Mouse (Mus musculus) fat pad, adult 2 months (tissue): ENCODE results near the gene Cox16.
A peak's percentile ranks its signal among the peaks of the same experiment; 100 is the strongest.
"Not testable (repeated sequence)": the region's sequence is repeated elsewhere in the genome, so short reads cannot be mapped to it uniquely, and the experiment has no call there.

Experiments used
- DNase-seq: peaks from one replicate; pipeline ENCODE4 v3.0.0-alpha.2; 2011; ENCODE audit warnings: low read depth, low spot score; ENCODE audit errors: extremely low read depth

Cox16 gene

GRCm38 (mm10) chr12:81484727-81485191, at the start of gene Cox16:
TSS of gene Cox16 (minus strand) at chr12:81485127.
- DNase-seq: peak; percentile 11

DNA sequence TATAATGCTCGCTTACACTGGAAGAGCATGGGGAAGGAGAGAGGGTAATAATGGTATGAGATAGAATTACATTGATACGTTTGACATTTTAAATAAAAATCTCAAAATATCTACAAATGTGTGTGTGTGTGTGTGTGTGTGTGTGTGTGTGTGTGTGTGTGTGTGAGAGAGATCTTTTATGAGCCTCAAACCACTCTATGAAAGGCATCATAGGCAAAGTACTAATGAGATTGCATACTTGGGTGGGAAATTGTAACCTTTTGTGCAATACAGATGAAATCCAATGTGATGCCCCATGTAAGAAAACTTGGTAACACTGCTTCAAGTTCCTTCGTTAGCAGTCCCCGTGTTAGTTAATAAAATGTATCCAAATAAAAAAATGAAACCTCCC, 48.1 kb upstream of the Cox16 start:
- DNase-seq: no peak

DNA sequence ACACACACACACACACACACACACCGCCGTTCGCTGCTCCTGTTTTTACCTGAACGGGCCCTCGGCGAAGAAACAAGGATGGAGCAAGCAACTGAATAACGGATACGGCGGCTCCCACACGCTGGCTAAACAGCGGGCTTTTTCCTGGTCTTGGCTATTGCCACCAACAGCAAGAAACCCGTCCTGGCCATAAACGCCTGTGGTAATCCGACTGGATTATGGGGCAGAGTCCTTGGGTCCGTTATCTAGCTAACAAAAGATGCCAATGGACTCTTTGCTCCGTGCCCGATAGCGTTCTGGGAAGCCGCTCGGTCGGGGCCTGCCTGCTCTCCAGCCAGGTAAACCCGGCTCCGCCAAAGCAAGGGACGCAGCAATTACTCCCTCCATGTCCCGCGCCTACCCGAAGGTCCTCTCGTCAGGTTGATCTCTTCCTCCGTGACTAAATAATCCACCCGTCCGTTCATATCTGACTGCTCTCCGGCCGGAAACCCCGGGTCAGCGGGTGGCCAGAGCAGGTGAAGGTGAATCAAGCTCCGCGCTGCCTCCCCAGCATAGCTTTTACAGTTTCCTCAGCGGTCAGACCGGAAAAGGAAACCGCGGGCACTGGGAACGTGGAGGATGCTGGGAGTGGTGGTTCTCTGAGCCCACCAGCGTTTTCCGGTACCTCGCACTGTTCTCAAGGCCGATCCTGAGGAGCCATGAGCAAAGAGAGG, 47.5 kb upstream of the Cox16 start, which contains the start of the genes Gm20498 and Synj2bp:
Gene Gm20498, minus strand, starts transcription at position 590 of the 713 bp plus-strand sequence.
Gene Synj2bp, minus strand, starts transcription at position 596 of the 713 bp plus-strand sequence.
- peak; percentile 19 for DNase-seq

- DNase-seq: not testable (repeated sequence)
Measured at GRCm38 (mm10) chr12:81530587-81530986, 45.7 kb upstream of the Cox16 start.

DNA sequence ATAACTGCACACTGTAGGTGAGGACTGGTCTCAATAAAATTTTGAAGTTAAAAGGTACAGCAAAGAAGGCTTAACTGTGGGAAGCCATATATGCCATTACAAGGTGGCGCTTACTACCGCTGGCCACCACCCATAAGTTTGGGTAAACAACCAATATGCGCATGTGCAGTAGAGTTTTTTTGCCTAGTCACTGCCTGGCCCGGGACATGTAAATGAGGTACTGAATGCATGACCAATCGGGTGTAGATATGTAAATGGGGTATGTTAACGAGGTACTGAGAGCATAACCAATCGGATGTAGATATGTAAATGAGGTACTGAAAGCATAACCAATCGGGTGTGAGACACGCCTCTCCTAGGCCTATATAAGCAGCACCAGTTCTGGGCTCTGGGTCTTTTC, 12.0 kb upstream of the Cox16 start:
- DNase-seq: not testable (repeated sequence)

- no peak for DNase-seq
Measured at GRCm38 (mm10) chr12:81490491-81490890, 5.6 kb upstream of the Cox16 start.

DNA sequence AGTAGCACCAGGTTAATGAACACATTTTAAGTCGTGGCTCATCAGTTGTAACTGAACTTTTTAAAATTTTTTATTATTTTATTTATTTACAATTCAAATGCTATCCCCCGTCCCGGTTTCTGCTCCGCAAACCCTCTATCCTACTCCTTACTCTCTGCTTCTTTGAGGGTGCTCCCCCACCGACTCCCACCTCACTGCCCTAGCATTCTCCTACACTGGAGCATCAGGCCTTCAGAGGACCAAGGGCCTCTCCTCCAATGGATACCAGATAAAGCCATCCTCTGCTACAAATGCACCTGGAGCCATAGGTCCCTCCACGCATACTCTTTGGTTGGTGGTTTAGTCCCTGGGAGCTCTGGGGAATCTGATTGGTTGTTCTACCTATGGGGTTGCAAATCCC, 384 bp upstream of the Cox16 start:
- DNase-seq: no peak

DNA sequence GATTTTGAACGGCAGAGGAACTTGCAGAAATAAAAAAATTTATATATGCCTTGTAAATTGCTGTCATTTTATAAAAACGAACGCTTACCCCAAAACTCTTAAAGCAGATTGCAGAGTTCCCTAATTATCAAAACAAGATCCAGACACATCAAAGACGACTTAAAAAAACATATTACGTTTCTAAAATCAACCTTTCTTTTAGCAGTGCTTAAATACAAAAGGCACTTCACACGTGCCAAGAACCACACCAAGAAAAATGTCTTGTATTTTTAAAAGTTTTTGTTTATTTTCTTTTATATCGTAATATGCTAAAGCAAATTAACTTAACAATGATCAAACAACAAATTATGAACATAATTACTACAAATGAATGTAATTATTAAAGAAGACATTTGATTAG, 715 bp downstream of the Cox16 start:
- DNase-seq: no peak

- DNase-seq: no peak
Measured at GRCm38 (mm10) chr12:81483656-81484055, 1.3 kb downstream of the Cox16 start.

DNA sequence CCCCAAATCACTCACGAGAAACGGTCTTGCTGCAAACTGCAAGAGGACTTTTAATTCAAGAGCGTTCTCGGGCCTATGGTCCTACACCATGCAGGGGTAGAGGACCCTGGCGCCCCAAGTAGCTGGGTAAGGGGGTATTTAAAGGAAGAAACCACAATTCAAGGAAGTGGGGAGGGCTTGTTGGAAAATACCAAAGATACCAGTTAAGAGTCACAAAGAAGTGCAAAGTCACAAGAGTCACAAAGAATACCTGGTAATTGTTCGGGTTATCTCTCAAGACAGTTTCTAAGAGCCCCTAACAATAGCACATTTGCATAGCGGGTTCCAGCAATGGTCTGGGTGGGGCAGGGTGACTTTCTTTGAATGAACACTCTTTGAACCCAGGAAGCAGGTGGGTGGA, 25.9 kb downstream of the Cox16 start:
- DNase-seq: not testable (repeated sequence)

DNA sequence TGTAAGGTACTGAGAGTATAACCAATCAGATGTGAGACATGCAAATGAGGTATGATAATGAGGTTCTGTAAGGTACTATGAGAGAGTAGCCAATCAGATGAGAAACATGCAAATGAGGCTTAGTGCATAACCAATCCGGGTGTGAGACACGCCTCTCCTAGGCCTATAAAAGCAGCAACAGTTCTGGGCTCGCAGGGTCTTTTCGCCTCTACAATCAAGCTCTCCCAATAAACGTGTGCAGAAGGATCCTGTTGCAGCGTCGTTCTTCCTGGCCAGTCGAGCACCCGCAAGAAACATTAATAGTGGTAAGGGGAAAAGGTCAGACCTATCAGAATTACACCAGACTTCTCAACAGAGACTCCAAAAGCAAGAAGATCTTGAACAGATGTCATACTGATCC, 45.9 kb downstream of the Cox16 start:
- DNase-seq: not testable (repeated sequence)

- DNase-seq: not testable (repeated sequence)
Measured at GRCm38 (mm10) chr12:81434778-81435177, 50.1 kb downstream of the Cox16 start.

DNA sequence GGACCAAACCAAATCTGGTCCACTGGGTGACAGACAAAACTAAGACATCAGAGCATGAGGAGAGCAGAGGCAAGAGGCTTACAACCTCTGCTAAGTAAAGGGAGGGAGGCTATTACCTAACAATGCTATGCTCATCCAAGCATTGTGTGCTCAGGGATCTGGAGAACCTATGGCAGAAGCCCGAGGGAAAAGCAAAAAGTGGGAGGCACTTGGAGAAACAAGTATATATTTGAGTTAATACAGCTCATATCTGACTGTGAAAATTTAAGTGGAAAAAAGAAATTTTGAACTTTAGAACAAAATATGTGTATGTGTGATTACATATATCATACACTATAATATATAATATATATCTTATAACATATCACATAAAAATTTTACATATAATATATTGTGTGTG, 63.1 kb downstream of the Cox16 start, which contains the start of gene Adam4:
Gene Adam4, minus strand, starts transcription at position 101 of the 400 bp plus-strand sequence.
- DNase-seq: no peak

GRCm38 (mm10) chr12:81413211-81413610, 71.7 kb downstream of the Cox16 start:
- no peak for DNase-seq

DNA sequence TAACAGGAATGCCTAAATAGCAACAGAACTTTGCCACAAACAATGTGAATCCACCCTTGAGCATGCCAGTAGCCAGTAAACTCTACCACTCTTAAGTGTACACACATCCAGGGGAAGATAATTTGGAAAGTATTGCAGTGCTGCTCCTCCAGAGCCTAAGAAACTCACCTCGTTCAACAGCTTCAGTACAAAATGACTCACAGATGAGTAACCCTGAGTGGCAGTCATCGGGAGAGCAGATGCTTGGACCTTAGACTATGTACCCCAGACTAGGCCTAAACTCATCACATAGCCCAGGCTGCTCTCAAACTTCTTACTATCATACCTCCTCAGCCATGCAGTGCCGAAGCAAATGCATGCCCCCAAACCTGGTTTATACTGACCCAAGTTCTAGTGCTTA, 76.0 kb downstream of the Cox16 start:
- no peak for DNase-seq

GRCm38 (mm10) chr12:81402187-81402586, 82.7 kb downstream of the Cox16 start:
- no peak for DNase-seq

GRCm38 (mm10) chr12:81379364-81379763, 105.6 kb downstream of the Cox16 start, which contains the start of gene Gm4787:
TSS of gene Gm4787 (minus strand) at chr12:81379464.
- not testable (repeated sequence) for DNase-seq

- DNase-seq: no peak
Measured at GRCm38 (mm10) chr12:81333841-81334240, 151.1 kb downstream of the Cox16 start.

DNA sequence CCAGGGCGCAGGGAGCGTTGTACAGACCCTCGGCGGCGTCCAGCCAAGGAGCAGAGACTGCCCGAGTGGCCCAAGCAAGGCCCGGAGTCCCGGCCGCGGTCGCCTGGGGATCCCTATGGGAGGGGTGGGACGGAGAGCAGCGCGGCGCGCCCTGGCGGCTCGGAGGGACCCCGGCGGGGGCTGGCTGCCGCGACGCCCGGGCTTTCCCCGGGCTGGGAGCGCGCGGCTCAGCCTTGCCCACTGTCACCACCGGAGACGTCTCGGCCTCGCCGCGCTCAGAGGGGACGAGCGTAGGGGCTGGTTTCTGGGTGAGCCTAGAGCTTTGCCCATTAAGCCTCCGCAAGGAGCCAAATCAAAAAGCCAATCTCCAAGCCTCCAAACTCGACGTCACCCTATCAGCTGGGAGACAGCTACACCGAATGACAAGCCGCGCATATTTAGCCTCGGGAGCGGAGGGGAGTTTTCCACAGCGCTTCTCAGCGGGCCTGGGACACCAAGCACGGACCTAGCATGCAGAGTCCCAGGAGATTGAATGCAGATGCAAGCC, 152.0 kb downstream of the Cox16 start, which contains the start of gene Slc8a3:
Gene Slc8a3, minus strand, starts transcription at position 306 of the 547 bp plus-strand sequence.
- no peak for DNase-seq

GRCm38 (mm10) chr12:81331937-81332874, 152.7 kb downstream of the Cox16 start:
- DNase-seq: no peak

DNA sequence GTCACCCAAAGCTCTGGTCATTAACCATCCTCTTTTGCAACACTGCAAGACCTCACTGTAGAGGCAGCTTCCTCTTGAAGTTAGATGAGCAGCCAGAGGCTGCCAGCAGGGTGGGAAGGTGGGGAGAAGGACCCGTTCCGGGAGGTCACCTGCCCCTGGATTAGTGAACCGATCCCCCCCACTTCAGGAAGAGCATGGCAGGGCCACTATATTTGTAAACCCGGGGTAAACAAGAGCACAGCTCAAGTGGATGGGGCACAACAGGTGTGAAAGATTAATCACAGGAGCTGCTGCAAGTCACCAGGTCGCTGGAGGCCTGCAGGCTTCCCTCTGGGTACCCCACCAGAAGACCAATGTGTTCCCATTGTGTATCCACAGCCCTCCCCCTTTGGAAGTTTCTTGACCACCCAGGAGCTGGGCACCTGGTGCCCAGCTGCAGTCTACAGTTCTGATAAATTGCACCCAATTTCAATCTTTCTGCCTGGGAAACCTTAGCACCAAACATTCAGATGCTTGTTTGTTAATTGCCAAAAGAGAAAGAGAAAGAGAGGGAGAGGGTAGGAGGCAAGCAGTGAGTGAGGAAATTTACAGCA, 153.8 kb downstream of the Cox16 start:
- DNase-seq: no peak
